Mouse (Mus musculus) intestine, embryonic 15.5 days (tissue): ENCODE measurements around the gene Ipo13. TPM values are rescaled to one million over a fixed set of nuclear protein-coding genes. Genes with fewer than 3 reads are reported as not detected.

Experiments used
- ATAC-seq: fragments of 200-750 bp; cut with Nextera tagmentation; 2 replicates; pipeline ENCODE4 v1.8.0; 2017; ENCODE audit warnings: moderate TSS enrichment, moderate library complexity
- H3K27ac ChIP-seq: fragments of 300-500 bp; sonication (generic); 2 replicates; pipeline ENCODE4 v1.5.1; 2015; ENCODE audit warnings: mild to moderate bottlenecking, inconsistent platforms
- H3K27me3 ChIP-seq: fragments of 300-500 bp; sonication (generic); replicated peaks from 2 replicates; pipeline ENCODE4 v1.6.1; 2015; ENCODE audit warnings: inconsistent platforms
- H3K36me3 ChIP-seq: fragments of 300-500 bp; sonication (generic); 2 replicates; pipeline ENCODE4 v1.6.1; 2015; ENCODE audit warnings: inconsistent platforms
- H3K4me1 ChIP-seq: fragments of 300-500 bp; sonication (generic); replicated peaks from 2 replicates; pipeline ENCODE4 v1.6.1; 2015; ENCODE audit warnings: inconsistent platforms
- H3K4me2 ChIP-seq: fragments of 300-500 bp; sonication (generic); replicated peaks from 2 replicates; pipeline ENCODE4 v1.6.1; 2015; ENCODE audit warnings: mild to moderate bottlenecking, inconsistent platforms
- H3K4me3 ChIP-seq: fragments of 300-500 bp; sonication (generic); replicated peaks from 2 replicates; pipeline ENCODE4 v1.5.1; 2015; ENCODE audit warnings: inconsistent platforms
- H3K9ac ChIP-seq: fragments of 300-500 bp; sonication (generic); 2 replicates; pipeline ENCODE4 v1.6.1; 2015; ENCODE audit warnings: inconsistent platforms
- H3K9me3 ChIP-seq: fragments of 300-500 bp; sonication (generic); 2 replicates; pipeline ENCODE4 v1.6.1; 2016; ENCODE audit warnings: inconsistent platforms
- WGBS: fragments of 180-500 bp; shearing (Covaris S2); methylation state at CpG from one replicate; pipeline ENCODE4 v1.1.7; 2015; 5-methylcytosine and 5-hydroxymethylcytosine counted together
- polyA plus RNA-seq: library from polyadenylated mRNA; unstranded; fragments of >200 nt; fragmentation: Nextera tagmentation; extraction: Ambion mirVana; gene quantifications from 2 replicates; pipeline ENCODE4 v1.2.1, GENCODE M21; 2015

Gene Ipo13
- polyA plus RNA-seq, 1 experiment from 2014 or later, result 34.9 TPM

GRCm38 (mm10) chr4:117873615-117874014 lies 41.2 kb downstream of the Ipo13 start:
- peaks cover 20% of the 10 kb centered on the region for H3K36me3 ChIP-seq
- no peak overlapping the region for H3K4me2 ChIP-seq
- no peak overlapping the region for H3K9ac ChIP-seq
- no peaks in the 10 kb centered on the region for H3K27me3 ChIP-seq
- no peak for ATAC-seq
- 88% methylated on average over 9 of the region's 9 CpGs for WGBS
- H3K4me3 ChIP-seq, result no peak overlapping the region
- H3K4me1 ChIP-seq, result peaks cover 10% of the 10 kb centered on the region
- H3K27ac ChIP-seq, result no peak overlapping the region
- H3K9me3 ChIP-seq, result no peaks in the 10 kb centered on the region

GRCm38 (mm10) chr4:117872471-117872886 lies 42.3 kb downstream of the Ipo13 start, which contains the start of gene Ccdc24:
Ccdc24 (minus strand) TSS chr4:117872557.
- Histone ChIP-seq H3K36me3 (peaks cover 20% of the 10 kb centered on the region), H3K27ac (no peak within 1 kb of the TSS), H3K9me3 (no peaks in the 10 kb centered on the region), H3K4me1 (peaks cover 15% of the 10 kb centered on the region), H3K27me3 (no peaks in the 10 kb centered on the region), H3K9ac (no peak within 1 kb of the TSS; the same call in 1 of the 2 replicates), H3K4me3 (peak within 1 kb of the TSS; percentile 29), H3K4me2 (peak within 1 kb of the TSS; percentile 56)
- peak; percentile 57 for ATAC-seq
- WGBS, result 5% methylated on average over 14 of the region's 14 CpGs

GRCm38 (mm10) chr4:117871787-117872186 lies 43.0 kb downstream of the Ipo13 start:
- Histone ChIP-seq H3K36me3 (peaks cover 14% of the 10 kb centered on the region), H3K9me3 (no peaks in the 10 kb centered on the region), H3K27ac (no peak overlapping the region), H3K4me2 (no peak overlapping the region), H3K4me3 (no peak overlapping the region), H3K27me3 (no peaks in the 10 kb centered on the region), H3K9ac (no peak overlapping the region), H3K4me1 (peaks cover 15% of the 10 kb centered on the region)
- WGBS, result 65% methylated on average over 7 of the region's 7 CpGs
- no peak for ATAC-seq

- no peaks in the 10 kb centered on the region for H3K27me3 ChIP-seq
- H3K27ac ChIP-seq, result no peak overlapping the region
- no peak overlapping the region for H3K4me2 ChIP-seq
- no peak for ATAC-seq
- H3K36me3 ChIP-seq, result 0 out of 2 replicates have a peak, but pooled peaks cover 4% of the 10 kb centered on the region
- no peaks in the 10 kb centered on the region for H3K9me3 ChIP-seq
- no peak overlapping the region for H3K4me3 ChIP-seq
- peaks cover 25% of the 10 kb centered on the region for H3K4me1 ChIP-seq
- 50% methylated on average over 1 of the region's 1 CpGs for WGBS
- no peak overlapping the region for H3K9ac ChIP-seq
These were observed 44.4 kb downstream of the Ipo13 start for GRCm38 (mm10) chr4:117870437-117870836.

GRCm38 (mm10) chr4:117869317-117869716 lies 45.5 kb downstream of the Ipo13 start:
- no peak for ATAC-seq
- H3K4me2 ChIP-seq, result no peak overlapping the region
- 59% methylated on average over 9 of the region's 9 CpGs for WGBS
- no peaks in the 10 kb centered on the region for H3K9me3 ChIP-seq
- 0 out of 2 replicates have a peak, but pooled peaks cover 4% of the 10 kb centered on the region for H3K36me3 ChIP-seq
- H3K27me3 ChIP-seq, result no peaks in the 10 kb centered on the region
- no peak overlapping the region for H3K4me3 ChIP-seq
- H3K4me1 ChIP-seq, result peaks cover 25% of the 10 kb centered on the region
- H3K27ac ChIP-seq, result no peak overlapping the region
- no peak overlapping the region for H3K9ac ChIP-seq

GRCm38 (mm10) chr4:117867823-117868222 lies 47.0 kb downstream of the Ipo13 start:
- peak; percentile 29; the same call in 1 of the 2 replicates for ATAC-seq
- no peak overlapping the region for H3K9ac ChIP-seq
- peak overlapping the region; percentile 27; the same call in 1 of the 2 replicates for H3K4me2 ChIP-seq

GRCm38 (mm10) chr4:117867000-117867399 lies 47.8 kb downstream of the Ipo13 start:
- 68% methylated on average over 6 of the region's 6 CpGs for WGBS
- H3K4me2 ChIP-seq, result no peak overlapping the region
- ATAC-seq, result no peak
- no peak overlapping the region for H3K9ac ChIP-seq
- no peaks in the 10 kb centered on the region for H3K36me3 ChIP-seq
- no peak overlapping the region for H3K27ac ChIP-seq
- H3K9me3 ChIP-seq, result no peaks in the 10 kb centered on the region
- no peak overlapping the region for H3K4me3 ChIP-seq
- no peaks in the 10 kb centered on the region for H3K27me3 ChIP-seq
- H3K4me1 ChIP-seq, result peaks cover 17% of the 10 kb centered on the region

More at GRCm38 (mm10) chr4:117867823-117868222, 47.0 kb downstream of the Ipo13 start:
- Histone ChIP-seq H3K27ac (no peak overlapping the region), H3K36me3 (no peaks in the 10 kb centered on the region), H3K4me3 (no peak overlapping the region), H3K27me3 (no peaks in the 10 kb centered on the region), H3K4me1 (peaks cover 25% of the 10 kb centered on the region), H3K9me3 (no peaks in the 10 kb centered on the region)
- WGBS, result 16% methylated on average over 24 of the region's 24 CpGs

GRCm38 (mm10) chr4:117866083-117866482 lies 48.7 kb downstream of the Ipo13 start:
- H3K27me3 ChIP-seq, result no peaks in the 10 kb centered on the region
- 0 out of 2 replicates have a peak overlapping the region, but pooled peaks have one; percentile 9 for H3K27ac ChIP-seq
- no peak overlapping the region for H3K9ac ChIP-seq
- H3K9me3 ChIP-seq, result no peaks in the 10 kb centered on the region
- 58% methylated on average over 9 of the region's 9 CpGs for WGBS
- ATAC-seq, result peak; percentile 45
- no peak overlapping the region for H3K4me3 ChIP-seq
- peaks cover 19% of the 10 kb centered on the region; the same call in 1 of the 2 replicates for H3K4me1 ChIP-seq
- H3K36me3 ChIP-seq, result no peaks in the 10 kb centered on the region
- H3K4me2 ChIP-seq, result no peak overlapping the region

GRCm38 (mm10) chr4:117862823-117863222 lies 52.0 kb downstream of the Ipo13 start:
- Histone ChIP-seq H3K9ac (no peak overlapping the region), H3K27me3 (no peaks in the 10 kb centered on the region), H3K4me3 (no peak overlapping the region), H3K36me3 (no peaks in the 10 kb centered on the region), H3K4me2 (no peak overlapping the region), H3K9me3 (no peaks in the 10 kb centered on the region), H3K27ac (no peak overlapping the region), H3K4me1 (peaks cover 23% of the 10 kb centered on the region; the same call in 1 of the 2 replicates)
- WGBS, result 51% methylated on average over 4 of the region's 4 CpGs
- peak; percentile 18; the same call in 1 of the 2 replicates for ATAC-seq

GRCm38 (mm10) chr4:117860570-117860969 lies 54.2 kb downstream of the Ipo13 start:
- no peak for ATAC-seq
- WGBS, result 87% methylated on average over 9 of the region's 9 CpGs
- Histone ChIP-seq H3K9ac (no peak overlapping the region), H3K27me3 (no peaks in the 10 kb centered on the region), H3K27ac (no peak overlapping the region), H3K4me3 (no peak overlapping the region), H3K36me3 (0 out of 2 replicates have a peak, but pooled peaks cover 2% of the 10 kb centered on the region), H3K4me1 (0 out of 2 replicates have a peak, but pooled peaks cover 12% of the 10 kb centered on the region), H3K9me3 (no peaks in the 10 kb centered on the region), H3K4me2 (no peak overlapping the region)

- H3K27me3 ChIP-seq, result no peaks in the 10 kb centered on the region
- H3K4me3 ChIP-seq, result no peak overlapping the region
- no peak overlapping the region for H3K9ac ChIP-seq
- H3K4me2 ChIP-seq, result no peak overlapping the region
- H3K36me3 ChIP-seq, result 0 out of 2 replicates have a peak, but pooled peaks cover 2% of the 10 kb centered on the region
- 72% methylated on average over 3 of the region's 3 CpGs for WGBS
- H3K27ac ChIP-seq, result no peak overlapping the region
- 0 out of 2 replicates have a peak, but pooled peaks cover 12% of the 10 kb centered on the region for H3K4me1 ChIP-seq
- no peaks in the 10 kb centered on the region for H3K9me3 ChIP-seq
- 0 out of 2 replicates have a peak, but pooled peaks have one; percentile 39 for ATAC-seq
These were observed 56.0 kb downstream of the Ipo13 start for GRCm38 (mm10) chr4:117858794-117859193.

GRCm38 (mm10) chr4:117855146-117855545 lies 59.7 kb downstream of the Ipo13 start:
- no peak overlapping the region for H3K4me2 ChIP-seq
- H3K27me3 ChIP-seq, result no peaks in the 10 kb centered on the region
- no peak overlapping the region for H3K4me3 ChIP-seq
- H3K36me3 ChIP-seq, result 0 out of 2 replicates have a peak, but pooled peaks cover 2% of the 10 kb centered on the region
- H3K27ac ChIP-seq, result no peak overlapping the region
- no peaks in the 10 kb centered on the region for H3K9me3 ChIP-seq
- no peak overlapping the region for H3K9ac ChIP-seq
- no peak for ATAC-seq
- 83% methylated on average over 9 of the region's 9 CpGs for WGBS
- 0 out of 2 replicates have a peak, but pooled peaks cover 8% of the 10 kb centered on the region for H3K4me1 ChIP-seq
